Mouse (Mus musculus) gastrocnemius, postnatal 25 days (tissue): ENCODE measurements around the gene Acss3. TPM values are rescaled to one million over a fixed set of nuclear protein-coding genes. Genes with fewer than 3 reads are reported as not detected.

ENCODE experiments used
- DNase-seq: peaks from one replicate; pipeline ENCODE4 v3.0.0; 2022
- total RNA-seq, 2 experiments: library from RNA; stranded (reverse); gene quantifications; 1 replicate in 1 of 2; 2 replicates in 1 of 2; pipeline ENCODE4 v1.2.3; 2021

The Acss3 gene
- total RNA-seq, 2 experiments from 2014 or later: 4.7 to 6.1 TPM

GRCm38 (mm10) chr10:107011142-107011541, 112.3 kb downstream of the Acss3 start:
- DNase-seq: no peak

DNA sequence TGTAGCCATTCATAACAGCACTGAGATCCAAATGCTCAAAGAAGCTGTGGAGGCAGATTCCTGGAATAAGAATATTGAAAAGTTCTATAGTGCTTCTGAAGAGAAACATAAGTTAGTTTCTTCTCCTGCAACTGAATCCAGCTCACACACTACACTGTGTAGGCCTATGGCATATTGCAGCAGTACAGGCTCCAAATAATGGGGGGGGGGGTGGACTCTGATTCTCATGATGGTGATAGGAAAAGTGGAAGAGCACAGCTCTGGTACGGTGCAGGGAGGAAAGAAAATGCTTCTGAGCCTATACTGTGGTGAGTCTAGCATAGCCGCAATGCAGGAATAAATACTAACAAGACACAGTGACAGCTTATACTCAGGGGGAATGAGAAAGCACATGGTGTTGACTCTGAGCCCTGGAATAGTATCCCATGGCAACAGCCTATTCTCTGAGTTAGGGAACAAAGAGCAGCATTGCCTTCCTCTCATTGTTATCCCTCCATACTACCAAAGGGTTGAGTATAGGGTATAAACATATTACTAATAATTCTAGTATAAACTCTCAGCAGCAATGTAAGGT, 125.3 kb downstream of the Acss3 start:
- DNase-seq: no peak

DNA sequence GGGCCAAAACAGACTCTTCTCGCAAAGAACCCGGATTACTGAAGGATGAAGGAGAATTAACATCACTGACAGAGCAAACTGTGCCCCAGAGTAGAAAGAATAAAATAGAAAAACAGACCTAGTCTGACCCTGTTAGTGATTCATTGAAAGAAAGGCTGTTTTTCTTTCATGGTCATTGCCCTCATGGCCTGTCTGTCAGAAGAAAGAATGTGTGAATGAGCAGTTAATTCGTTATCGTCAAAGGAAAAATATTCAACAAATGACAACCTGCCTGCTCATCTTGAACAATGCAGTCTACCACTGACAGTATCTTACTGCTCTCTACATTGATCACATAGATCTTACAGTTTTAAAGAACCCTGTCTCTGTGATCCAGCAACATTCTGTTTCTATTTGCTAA, 134.0 kb downstream of the Acss3 start:
- DNase-seq: no peak

DNA sequence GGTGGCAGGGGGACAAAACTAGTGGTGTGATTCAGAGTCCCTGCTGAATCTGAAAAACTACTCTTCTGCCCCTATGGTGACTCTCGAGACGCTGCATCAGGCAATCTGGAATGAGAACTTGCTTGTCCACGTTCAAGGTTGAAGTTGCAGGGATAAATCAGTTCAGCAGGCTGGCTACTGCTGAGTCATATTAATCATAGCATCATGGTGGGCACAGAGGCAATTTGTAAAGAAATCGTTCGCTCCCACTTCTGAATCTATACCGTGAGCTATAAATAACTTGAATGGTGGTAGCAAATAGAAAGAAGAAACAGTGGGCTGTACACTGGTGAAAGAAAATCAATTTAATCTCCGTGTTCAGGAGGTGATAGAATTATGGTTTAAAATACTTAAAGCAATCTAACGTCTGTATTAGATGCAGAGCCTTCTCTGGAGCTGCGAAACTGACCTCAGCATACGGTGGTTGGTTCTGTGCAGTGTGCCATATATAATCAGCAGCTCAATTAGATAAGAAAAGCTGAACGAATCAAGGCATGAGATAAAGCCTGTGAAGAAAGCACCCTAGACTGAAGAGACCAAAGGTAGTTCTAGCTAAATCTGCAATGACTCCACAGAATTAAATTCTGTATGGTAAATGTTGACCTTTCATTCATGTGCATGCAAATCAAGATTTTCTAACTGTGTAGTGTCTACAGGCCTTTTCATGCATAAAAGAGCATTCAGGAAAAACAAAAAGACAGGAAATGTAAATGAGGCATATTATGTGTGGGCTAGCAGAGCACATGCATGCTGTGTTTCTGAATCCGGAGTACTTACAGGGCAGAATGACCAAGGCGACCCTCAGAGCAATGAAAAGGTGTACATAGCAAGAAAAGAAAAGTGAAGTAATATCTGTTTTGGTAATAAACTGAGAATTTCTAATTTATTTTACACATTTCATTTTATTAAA, 148.0 kb downstream of the Acss3 start:
- DNase-seq: no peak

DNA sequence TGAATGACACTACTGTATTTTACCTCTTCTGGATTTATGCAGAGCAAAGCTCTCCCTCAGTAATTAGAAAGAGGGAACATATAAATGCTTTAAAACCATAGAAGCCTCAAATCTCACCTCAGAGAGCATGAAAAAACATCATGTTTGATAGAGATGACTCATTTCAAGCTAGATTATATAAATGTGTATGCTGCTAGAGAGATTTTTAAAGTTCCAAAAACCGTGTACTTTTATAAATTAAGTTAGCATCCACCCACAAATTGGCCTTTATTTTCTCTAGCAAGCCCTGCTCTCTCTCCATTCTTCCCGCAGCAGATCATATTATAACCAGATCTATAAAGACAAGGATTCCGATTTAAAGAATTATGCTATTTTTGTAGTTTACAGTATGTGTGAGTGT, 164.4 kb downstream of the Acss3 start:
- DNase-seq: no peak

- no peak for DNase-seq
Measured at GRCm38 (mm10) chr10:106941380-106941779, 182.1 kb downstream of the Acss3 start.

DNA sequence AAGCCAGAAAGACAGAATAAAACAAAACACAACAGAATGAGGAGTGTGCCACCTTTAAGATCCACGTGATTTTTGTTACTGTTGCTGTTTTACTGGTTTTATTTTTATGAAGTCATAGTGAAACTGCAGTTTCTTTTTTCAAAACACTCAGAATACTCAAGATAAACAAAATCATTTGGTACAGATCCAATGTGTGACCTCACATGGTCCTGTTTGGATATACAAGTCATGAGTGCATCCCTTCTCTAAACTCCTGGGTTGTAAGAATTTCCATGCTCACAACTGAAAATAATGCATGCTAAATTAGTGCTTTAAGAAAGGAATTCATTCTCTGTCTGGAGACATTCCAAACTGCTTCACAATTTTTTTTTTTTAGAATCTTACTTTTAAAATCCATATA, 184.0 kb downstream of the Acss3 start:
- no peak for DNase-seq

- no peak for DNase-seq
Measured at GRCm38 (mm10) chr10:106938851-106939250, 184.6 kb downstream of the Acss3 start.

DNA sequence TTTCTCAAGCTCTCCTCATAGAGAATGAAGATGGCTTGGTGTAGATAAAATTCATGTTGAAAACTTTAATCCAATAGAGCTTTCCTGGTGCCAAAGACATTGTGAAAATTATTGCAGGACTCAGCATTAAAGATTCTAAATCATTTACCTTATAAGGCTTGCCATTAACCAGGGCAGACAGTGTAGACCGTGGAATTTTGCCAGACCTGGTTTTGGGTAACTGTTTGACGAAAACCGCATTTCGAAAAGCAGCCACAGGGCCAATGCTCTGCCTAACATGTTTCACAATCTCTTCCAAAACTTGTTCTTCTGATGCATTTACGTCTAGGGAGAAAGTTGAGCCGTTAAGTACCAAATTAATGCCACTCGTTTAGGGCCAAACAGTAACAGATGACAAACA, 186.5 kb downstream of the Acss3 start:
- DNase-seq: no peak

DNA sequence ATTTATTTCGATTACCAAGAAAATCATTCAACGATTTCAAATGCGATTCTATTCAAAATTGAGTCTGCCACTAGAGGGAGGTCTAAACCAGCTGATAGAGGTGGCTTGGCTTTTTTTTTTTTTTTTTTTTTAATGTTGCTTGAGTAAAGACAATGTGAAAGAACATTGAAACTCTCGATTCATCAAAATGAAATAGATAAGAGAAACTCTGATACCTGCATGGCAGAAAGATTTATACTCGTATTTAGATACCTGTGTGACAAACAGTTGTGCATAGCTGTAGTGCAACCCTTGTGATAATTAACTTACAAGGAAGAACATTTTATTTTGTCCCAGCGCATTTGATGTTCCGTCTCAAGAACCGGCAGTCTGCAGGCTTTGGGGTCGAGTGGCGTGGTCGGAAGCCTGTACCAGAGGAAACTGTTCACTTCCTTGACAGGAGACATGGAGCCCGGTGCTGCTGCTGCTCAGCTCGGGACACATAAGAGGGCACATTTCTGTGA, 190.8 kb downstream of the Acss3 start:
- no peak for DNase-seq

DNA sequence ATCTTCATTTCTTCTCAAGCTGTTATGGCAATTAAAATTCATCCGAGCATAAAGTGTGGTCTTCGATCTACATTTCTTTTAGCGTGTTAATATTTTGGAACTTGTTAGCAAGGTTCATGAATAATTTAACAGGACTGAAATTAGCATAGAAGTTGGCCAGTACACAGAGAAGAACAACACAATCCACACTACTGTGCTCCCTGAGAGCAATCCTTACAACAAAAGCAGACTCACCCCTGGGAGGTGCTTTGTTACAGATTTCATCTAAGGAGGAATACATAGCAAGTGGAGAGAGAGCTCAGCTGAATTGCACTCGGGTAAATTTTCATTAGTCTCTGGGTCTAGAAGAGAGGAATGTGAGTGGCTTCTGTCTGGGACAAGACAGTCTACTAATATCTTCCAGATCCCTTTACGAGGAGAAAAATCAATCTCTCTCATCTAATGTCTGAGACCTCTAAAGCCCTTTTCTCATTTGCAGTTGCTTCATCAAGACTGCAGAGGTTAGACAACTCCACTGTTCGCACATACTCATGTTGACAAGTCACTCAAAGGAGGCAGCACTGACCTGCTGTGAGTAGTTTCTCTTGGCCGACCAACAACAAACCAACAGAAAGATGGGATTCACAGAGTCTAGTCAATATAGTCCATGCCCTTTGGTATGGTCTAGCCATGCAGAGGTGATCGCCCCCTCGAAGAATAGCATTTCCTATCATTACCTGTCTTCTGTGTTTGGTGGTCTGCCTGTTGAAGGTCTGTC, 194.7 kb downstream of the Acss3 start:
- DNase-seq: no peak

DNA sequence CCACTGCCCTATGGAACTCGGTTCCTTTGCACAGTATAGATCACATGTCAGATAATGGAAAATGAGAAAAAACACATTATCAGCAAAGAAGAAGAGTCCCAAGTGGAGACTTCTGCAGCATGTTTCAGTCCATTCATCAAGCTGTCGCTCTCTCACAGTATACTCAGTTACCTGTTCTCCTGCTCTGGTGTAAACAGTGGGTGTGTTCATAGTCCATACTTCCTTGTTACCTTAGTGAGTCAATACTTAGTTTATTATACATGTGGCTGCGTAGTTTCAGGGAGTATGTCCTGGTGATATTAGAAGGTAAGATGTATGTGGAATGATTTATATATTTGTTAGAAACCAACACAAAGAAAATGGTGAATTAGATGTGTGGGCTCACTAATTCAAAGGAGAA, 198.7 kb downstream of the Acss3 start:
- no peak for DNase-seq

DNA sequence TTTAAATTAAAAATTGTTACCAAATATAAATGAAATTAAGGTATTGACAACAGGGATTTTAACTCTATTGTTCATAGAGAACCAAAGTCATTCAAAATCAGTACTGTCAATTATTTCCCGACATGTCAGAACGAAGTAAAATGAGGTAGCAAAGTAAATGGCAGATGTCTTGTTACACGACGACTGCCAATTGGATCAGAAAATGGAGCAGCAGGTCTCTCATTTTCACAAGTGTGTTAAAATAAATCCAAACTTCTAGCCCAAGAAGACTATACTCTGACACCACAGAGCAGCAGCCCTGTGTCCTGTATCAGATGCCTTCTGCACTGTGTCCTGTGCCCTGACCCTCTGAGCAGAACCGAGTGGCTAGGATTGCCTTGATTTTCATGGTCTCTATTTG, 199.1 kb downstream of the Acss3 start:
- DNase-seq: no peak

DNA sequence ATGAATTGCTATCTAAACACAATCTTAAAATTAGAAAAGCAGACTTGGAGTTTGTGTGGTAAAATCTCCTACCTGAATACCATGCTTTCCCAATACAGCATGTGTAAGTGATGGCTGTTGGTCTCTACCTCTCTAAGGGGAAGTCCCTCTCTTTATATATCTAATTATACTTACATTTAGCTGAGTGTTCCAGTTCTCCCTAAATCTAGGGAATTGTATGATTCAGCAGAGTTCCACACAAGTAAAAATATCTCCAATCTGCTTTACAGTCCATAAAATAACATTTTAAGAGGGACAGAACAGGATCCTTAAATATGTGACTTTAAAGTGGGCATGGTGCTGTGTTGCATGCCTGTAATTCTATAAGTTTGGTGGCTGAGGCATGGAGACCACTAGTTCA, 208.6 kb downstream of the Acss3 start:
- no peak for DNase-seq

DNA sequence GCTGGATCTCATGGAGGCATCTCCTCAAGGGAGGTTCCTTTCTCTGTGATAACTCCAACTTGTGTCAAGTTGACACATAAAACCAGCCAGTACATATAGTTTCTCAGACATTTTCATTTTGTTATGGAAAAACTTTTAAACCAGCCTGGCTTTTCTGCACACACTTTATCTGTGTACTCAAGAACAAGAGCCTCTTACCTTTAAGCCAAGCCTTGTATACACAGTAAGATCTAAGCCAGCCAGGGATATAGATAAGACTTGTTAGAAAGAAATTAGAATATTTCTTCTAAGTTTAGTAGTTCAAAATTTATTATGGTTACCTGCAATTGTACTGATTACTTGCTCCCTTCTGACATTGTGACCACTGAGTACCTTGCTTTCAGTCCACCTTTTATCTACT, 209.2 kb downstream of the Acss3 start:
- no peak for DNase-seq

- no peak for DNase-seq
Measured at GRCm38 (mm10) chr10:106913032-106913431, 210.4 kb downstream of the Acss3 start.

- DNase-seq: no peak
Measured at GRCm38 (mm10) chr10:106910108-106910507, 213.4 kb downstream of the Acss3 start.

DNA sequence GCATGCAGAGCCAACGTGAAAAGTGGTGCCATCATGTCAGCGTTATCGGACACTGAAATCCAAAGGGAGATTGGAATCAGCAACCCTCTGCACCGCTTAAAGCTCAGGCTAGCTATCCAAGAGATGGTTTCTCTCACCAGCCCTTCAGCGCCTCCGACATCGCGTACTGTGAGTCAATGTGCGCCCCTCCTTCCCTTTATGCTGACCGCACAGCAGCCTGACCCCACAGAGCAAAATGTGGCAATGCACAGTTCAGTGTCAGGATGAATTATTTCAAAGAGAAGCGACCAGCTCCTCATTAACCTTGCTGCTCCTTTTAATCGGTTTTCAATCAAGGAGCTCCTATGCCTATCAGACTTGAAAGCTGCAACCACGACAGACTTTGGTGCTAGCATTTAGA, 227.1 kb downstream of the Acss3 start:
- no peak for DNase-seq
